Mouse (Mus musculus) myocyte (in vitro differentiated cells): ENCODE results near the gene Cse1l. TPM values are rescaled to one million over a fixed set of nuclear protein-coding genes. Genes with fewer than 3 reads are reported as not detected.

Source experiments
- H3K27me3 ChIP-seq: one replicate; pipeline ENCODE4 v1.6.1; 2011; ENCODE audit not compliant: control insufficient read depth, insufficient read depth, insufficient read length
- H3K36me3 ChIP-seq: one replicate; pipeline ENCODE4 v1.6.1; 2011; ENCODE audit not compliant: control insufficient read depth, insufficient read depth
- H3K4me2 ChIP-seq: one replicate; pipeline ENCODE4 v1.6.1; 2011; ENCODE audit warnings: low read depth, control low read depth
- H3K4me3 ChIP-seq: one replicate; pipeline ENCODE4 v1.5.1; 2011; ENCODE audit warnings: mild to moderate bottlenecking, control low read depth, moderate library complexity
- H3K79me2 ChIP-seq: one replicate; pipeline ENCODE4 v1.6.1; 2011; ENCODE audit not compliant: control insufficient read depth, insufficient read depth
- H3ac ChIP-seq: one replicate; pipeline ENCODE4 v1.6.1; 2011; ENCODE audit not compliant: control insufficient read depth, insufficient read length
- CEBPB ChIP-seq: IDR thresholded peaks from 2 replicates; pipeline ENCODE4 v1.6.1; 2011; ENCODE audit warnings: mild to moderate bottlenecking, moderate library complexity; ENCODE audit not compliant: poor library complexity, insufficient read depth, severe bottlenecking
- E2F4 ChIP-seq: IDR thresholded peaks from one replicate; pipeline ENCODE4 v1.6.1; 2011; ENCODE audit warnings: mild to moderate bottlenecking, control low read depth, moderate library complexity; ENCODE audit not compliant: insufficient read depth
- MAX ChIP-seq: IDR thresholded peaks from one replicate; pipeline ENCODE4 v1.6.1; 2011; ENCODE audit warnings: low read depth, mild to moderate bottlenecking, control low read depth
- MYOD1 ChIP-seq, 3 experiments: IDR thresholded peaks; one replicate each; pipeline ENCODE4 v1.6.1; 2011; ENCODE audit warnings: control low read depth in 2 of 3, low read depth in 2 of 3, mild to moderate bottlenecking in 2 of 3, moderate library complexity in 1 of 3; ENCODE audit not compliant: insufficient read length in 2 of 3, control insufficient read depth in 1 of 3
- MYOG ChIP-seq, 3 experiments: IDR thresholded peaks; one replicate each; pipeline ENCODE4 v1.6.1; 2011; ENCODE audit warnings: control low read depth in 2 of 3, low read depth in 2 of 3, mild to moderate bottlenecking in 2 of 3; ENCODE audit not compliant: insufficient read length in 2 of 3, control insufficient read depth in 1 of 3, insufficient read depth in 1 of 3
- POLR2A ChIP-seq: IDR thresholded peaks from one replicate; pipeline ENCODE4 v1.6.1; 2011; ENCODE audit warnings: low read depth, mild to moderate bottlenecking, control low read depth, moderate library complexity; ENCODE audit not compliant: insufficient read length
- POLR2AphosphoS2 ChIP-seq: IDR thresholded peaks from one replicate; pipeline ENCODE4 v1.6.1; 2011; ENCODE audit warnings: low read depth, control low read depth; ENCODE audit not compliant: insufficient read length
- REST ChIP-seq: IDR thresholded peaks from one replicate; pipeline ENCODE4 v1.6.1; 2011; ENCODE audit warnings: mild to moderate bottlenecking, control low read depth, moderate library complexity; ENCODE audit not compliant: insufficient read depth, insufficient read length
- SRF ChIP-seq: IDR thresholded peaks from one replicate; pipeline ENCODE4 v1.6.1; 2011; ENCODE audit warnings: low read depth; ENCODE audit not compliant: control insufficient read depth, insufficient read length
- TCF12 ChIP-seq: IDR thresholded peaks from one replicate; pipeline ENCODE4 v1.6.1; 2011; ENCODE audit warnings: mild to moderate bottlenecking, control low read depth; ENCODE audit not compliant: poor library complexity, insufficient read depth, severe bottlenecking
- TCF3 ChIP-seq: IDR thresholded peaks from one replicate; pipeline ENCODE4 v1.6.1; 2011; ENCODE audit warnings: low read depth, control low read depth; ENCODE audit not compliant: insufficient read length
- USF1 ChIP-seq: IDR thresholded peaks from one replicate; pipeline ENCODE4 v1.6.1; 2011; ENCODE audit warnings: low read depth, mild to moderate bottlenecking, control low read depth, moderate library complexity
- polyA plus RNA-seq: library from polyadenylated mRNA; unstranded; fragments of >200 nt; fragmentation: generic; extraction: Trizol; gene quantifications from one replicate; pipeline ENCODE4 v1.2.1, GENCODE M21; 2012; ENCODE audit warnings: missing spikeins

The Cse1l gene
- polyA plus RNA-seq, 1 experiment, result 26.7 TPM

- no peaks in the 10 kb centered on the region for H3K79me2 ChIP-seq
- no peaks in the 10 kb centered on the region for H3K27me3 ChIP-seq
- H3ac ChIP-seq, result no peak overlapping the region
- H3K36me3 ChIP-seq, result peaks cover 16% of the 10 kb centered on the region
- TF ChIP-seq TCF12 (no peak), REST (no peak), MYOG (IDR thresholded peaks at IDR 0.05; ENCODE audit: control insufficient read depth in 1 of 3, insufficient read depth in 1 of 3, insufficient read length in 2 of 3, low read depth in 2 of 3) (no peak), SRF (no peak), TCF3 (no peak), POLR2AphosphoS2 (no peak), POLR2A (no peak), MYOD1 (IDR thresholded peaks at IDR 0.05; ENCODE audit: control insufficient read depth in 1 of 3, insufficient read length in 2 of 3, low read depth in 2 of 3) (no peak), CEBPB (no peak), MAX (no peak), E2F4 (no peak), USF1 (no peak)
- no peak overlapping the region for H3K4me2 ChIP-seq
- no peak overlapping the region for H3K4me3 ChIP-seq
Measured at GRCm38 (mm10) chr2:166896974-166897373, 8.9 kb upstream of the Cse1l start.

- TF ChIP-seq USF1 (no peak), CEBPB (no peak), REST (no peak), E2F4 (no peak), MYOG (IDR thresholded peaks at IDR 0.05; ENCODE audit: control insufficient read depth in 1 of 3, insufficient read depth in 1 of 3, insufficient read length in 2 of 3, low read depth in 2 of 3) (no peak), POLR2AphosphoS2 (no peak), MYOD1 (IDR thresholded peaks at IDR 0.05; ENCODE audit: control insufficient read depth in 1 of 3, insufficient read length in 2 of 3, low read depth in 2 of 3) (no peak)
- Histone ChIP-seq H3ac (no peak overlapping the region), H3K4me3 (no peak overlapping the region), H3K4me2 (no peak overlapping the region), H3K36me3 (no peaks in the 10 kb centered on the region), H3K79me2 (no peaks in the 10 kb centered on the region), H3K27me3 (no peaks in the 10 kb centered on the region)
Measured at GRCm38 (mm10) chr2:166899161-166899560, 6.7 kb upstream of the Cse1l start.

GRCm38 (mm10) chr2:166899746-166900145 lies 6.1 kb upstream of the Cse1l start:
- Histone ChIP-seq H3K27me3 (no peaks in the 10 kb centered on the region), H3K36me3 (no peaks in the 10 kb centered on the region), H3ac (no peak overlapping the region), H3K4me3 (no peak overlapping the region), H3K4me2 (no peak overlapping the region), H3K79me2 (no peaks in the 10 kb centered on the region)
- no peak for TF ChIP-seq USF1
- no peak for TF ChIP-seq TCF3

GRCm38 (mm10) chr2:166900792-166901505 lies 4.9 kb upstream of the Cse1l start:
- no peaks in the 10 kb centered on the region for H3K79me2 ChIP-seq
- no peak overlapping the region for H3K4me2 ChIP-seq
- H3K4me3 ChIP-seq, result no peak overlapping the region
- TF ChIP-seq CEBPB (no peak), POLR2AphosphoS2 (no peak), TCF3 (no peak), USF1 (no peak), E2F4 (no peak), SRF (no peak), MAX (no peak), REST (no peak), MYOG (IDR thresholded peaks at IDR 0.05; ENCODE audit: control insufficient read depth in 1 of 3, insufficient read depth in 1 of 3, insufficient read length in 2 of 3, low read depth in 2 of 3) (no peak), POLR2A (no peak), TCF12 (no peak), MYOD1 (IDR thresholded peaks at IDR 0.05; ENCODE audit: control insufficient read depth in 1 of 3, insufficient read length in 2 of 3, low read depth in 2 of 3) (no peak)
- H3K27me3 ChIP-seq, result no peaks in the 10 kb centered on the region
- no peak overlapping the region for H3ac ChIP-seq
- H3K36me3 ChIP-seq, result no peaks in the 10 kb centered on the region

- Histone ChIP-seq H3K36me3 (no peaks in the 10 kb centered on the region), H3K4me2 (no peak overlapping the region), H3K27me3 (no peaks in the 10 kb centered on the region), H3K4me3 (no peak overlapping the region), H3K79me2 (peaks cover 25% of the 10 kb centered on the region), H3ac (no peak overlapping the region)
- TF ChIP-seq MYOG (IDR thresholded peaks at IDR 0.05; ENCODE audit: control insufficient read depth in 1 of 3, insufficient read depth in 1 of 3, insufficient read length in 2 of 3, low read depth in 2 of 3), result no peak
- no peak for TF ChIP-seq TCF3
- no peak for TF ChIP-seq MYOD1 (IDR thresholded peaks at IDR 0.05; ENCODE audit: control insufficient read depth in 1 of 3, insufficient read length in 2 of 3, low read depth in 2 of 3)
- TF ChIP-seq TCF12, result no peak
- TF ChIP-seq USF1, result no peak
- TF ChIP-seq REST, result no peak
- no peak for TF ChIP-seq MAX
- TF ChIP-seq SRF, result no peak
- no peak for TF ChIP-seq CEBPB
- no peak for TF ChIP-seq POLR2A
- TF ChIP-seq E2F4, result no peak
- TF ChIP-seq POLR2AphosphoS2, result no peak
Measured at GRCm38 (mm10) chr2:166903719-166904282, 2.0 kb upstream of the Cse1l start.
